Mouse (Mus musculus) MEL (cell line): ENCODE data around the gene Ccdc122. TPM values are rescaled to one million over a fixed set of nuclear protein-coding genes. Genes with fewer than 3 reads are reported as not detected.

Experiments
- DNase-seq: peaks from one replicate; pipeline ENCODE4 v3.0.0; 2011; ENCODE audit warnings: low read depth, low spot score
- H3K27ac ChIP-seq: 2 replicates; pipeline ENCODE4 v1.5.1; 2012; ENCODE audit warnings: low read depth, mild to moderate bottlenecking, control low read depth, low read length, moderate library complexity; ENCODE audit not compliant: control insufficient read depth
- H3K27me3 ChIP-seq, 2 experiments: fragments of 150-350 bp in 1 of 2; sonication (generic) in 1 of 2; 2 replicates each; pipeline ENCODE4 v1.6.1; 2012; ENCODE audit warnings: low read length in 2 of 2, mild to moderate bottlenecking in 2 of 2, improper control_type of control experiment in 1 of 2, moderate library complexity in 1 of 2; ENCODE audit not compliant: insufficient read depth in 2 of 2, control insufficient read depth in 1 of 2
- H3K36me3 ChIP-seq, 2 experiments: 2 replicates each; pipeline ENCODE4 v1.6.1; 2012 to 2014; ENCODE audit warnings: low read length in 2 of 2, improper control_type of control experiment in 1 of 2, inconsistent platforms in 1 of 2, mild to moderate bottlenecking in 1 of 2; ENCODE audit not compliant: insufficient read depth in 2 of 2, control insufficient read depth in 1 of 2
- H3K4me1 ChIP-seq, 2 experiments: fragments of 150-350 bp in 1 of 2; sonication (generic) in 1 of 2; 2 replicates each; pipeline ENCODE4 v1.6.1; 2012; ENCODE audit warnings: low read length in 2 of 2, improper control_type of control experiment in 1 of 2, mild to moderate bottlenecking in 1 of 2; ENCODE audit not compliant: insufficient read depth in 2 of 2, control insufficient read depth in 1 of 2
- H3K4me3 ChIP-seq, 2 experiments: fragments of 150-350 bp in 1 of 2; sonication (generic) in 1 of 2; 2 replicates each; pipeline ENCODE4 v1.5.1; 2012; ENCODE audit warnings: low read depth in 2 of 2, low read length in 2 of 2, mild to moderate bottlenecking in 2 of 2, moderate library complexity in 2 of 2, control low read depth in 1 of 2, improper control_type of control experiment in 1 of 2; ENCODE audit not compliant: control insufficient read depth in 1 of 2, insufficient read depth in 1 of 2
- H3K79me2 ChIP-seq: 2 replicates; pipeline ENCODE4 v1.6.1; 2012; ENCODE audit warnings: mild to moderate bottlenecking, low read length, moderate library complexity; ENCODE audit not compliant: control insufficient read depth, poor library complexity, insufficient read depth
- H3K9ac ChIP-seq: 2 replicates; pipeline ENCODE4 v1.6.1; 2012; ENCODE audit warnings: low read depth, mild to moderate bottlenecking, control low read depth, low read length, moderate library complexity; ENCODE audit not compliant: control insufficient read depth, poor library complexity, severe bottlenecking
- H3K9me3 ChIP-seq: fragments of 150-350 bp; sonication (generic); replicated peaks from 2 replicates; pipeline ENCODE4 v1.6.1; 2012; ENCODE audit warnings: mild to moderate bottlenecking, low read length, improper control_type of control experiment, moderate library complexity; ENCODE audit not compliant: insufficient read depth
- BHLHE40 ChIP-seq: IDR thresholded peaks from 2 replicates; pipeline ENCODE4 v1.6.1; 2012; ENCODE audit warnings: low read depth, mild to moderate bottlenecking, inconsistent platforms, low read length, improper control_type of control experiment, borderline replicate concordance
- CHD1 ChIP-seq: IDR thresholded peaks from 2 replicates; pipeline ENCODE4 v1.6.1; 2012; ENCODE audit warnings: low read depth, mild to moderate bottlenecking, inconsistent platforms, low read length, improper control_type of control experiment
- CHD2 ChIP-seq: IDR thresholded peaks from 2 replicates; pipeline ENCODE4 v1.6.1; 2011; ENCODE audit warnings: low read length, improper control_type of control experiment
- ELF1 ChIP-seq: IDR thresholded peaks from 2 replicates; pipeline ENCODE4 v1.6.1; 2014; ENCODE audit warnings: low read depth, mild to moderate bottlenecking, inconsistent platforms, low read length, improper control_type of control experiment, moderate library complexity
- GABPA ChIP-seq: IDR thresholded peaks from 2 replicates; pipeline ENCODE4 v1.6.1; 2012; ENCODE audit warnings: low read depth, mild to moderate bottlenecking, inconsistent platforms, low read length, improper control_type of control experiment, moderate library complexity
- GATA1 ChIP-seq: IDR thresholded peaks from 2 replicates; pipeline ENCODE4 v1.6.1; 2011; ENCODE audit warnings: low read depth, low read length, improper control_type of control experiment
- JUND ChIP-seq: IDR thresholded peaks from 2 replicates; pipeline ENCODE4 v1.6.1; 2011; ENCODE audit warnings: low read depth, mild to moderate bottlenecking, improper control_type of control experiment, low read length
- KAT2A ChIP-seq: conservative IDR thresholded peaks from 2 replicates; pipeline ENCODE4 v1.6.1; 2012; ENCODE audit warnings: low read depth, low read length, improper control_type of control experiment, inconsistent platforms
- MAFK ChIP-seq: IDR thresholded peaks from 2 replicates; pipeline ENCODE4 v1.6.1; 2011; ENCODE audit warnings: low read depth, mild to moderate bottlenecking, low read length, improper control_type of control experiment, borderline replicate concordance
- MAX ChIP-seq: IDR thresholded peaks from 2 replicates; pipeline ENCODE4 v1.6.1; 2011; ENCODE audit warnings: low read length, improper control_type of control experiment
- MAZ ChIP-seq: IDR thresholded peaks from 2 replicates; pipeline ENCODE4 v1.6.1; 2012; ENCODE audit warnings: low read depth, mild to moderate bottlenecking, inconsistent platforms, low read length, improper control_type of control experiment
- MEF2A ChIP-seq: IDR thresholded peaks from 2 replicates; pipeline ENCODE4 v1.6.1; 2014; ENCODE audit warnings: low read depth, mild to moderate bottlenecking, inconsistent platforms, low read length, improper control_type of control experiment; ENCODE audit not compliant: poor library complexity, insufficient replicate concordance, severe bottlenecking; ENCODE audit errors: extremely low read depth
- MYC ChIP-seq: IDR thresholded peaks from 2 replicates; pipeline ENCODE4 v1.6.1; 2011; ENCODE audit warnings: low read depth, mild to moderate bottlenecking, low read length, improper control_type of control experiment, moderate library complexity
- POLR2A ChIP-seq, 2 experiments: IDR thresholded peaks; 2 replicates each; pipeline ENCODE4 v1.6.1; 2011 to 2012; ENCODE audit warnings: low read length in 2 of 2, mild to moderate bottlenecking in 2 of 2, control low read depth in 1 of 2, improper control_type of control experiment in 1 of 2, low read depth in 1 of 2, moderate library complexity in 1 of 2; ENCODE audit not compliant: control insufficient read depth in 1 of 2, insufficient read depth in 1 of 2, poor library complexity in 1 of 2
- POLR2AphosphoS2 ChIP-seq: IDR thresholded peaks from 2 replicates; pipeline ENCODE4 v1.6.1; 2011; ENCODE audit warnings: low read length, improper control_type of control experiment
- RAD21 ChIP-seq: IDR thresholded peaks from 2 replicates; pipeline ENCODE4 v1.6.1; 2011; ENCODE audit warnings: mild to moderate bottlenecking, low read depth, low read length, improper control_type of control experiment
- SIN3A ChIP-seq: IDR thresholded peaks from 2 replicates; pipeline ENCODE4 v1.6.1; 2012; ENCODE audit warnings: low read length, improper control_type of control experiment, inconsistent platforms
- SMC3 ChIP-seq: IDR thresholded peaks from 2 replicates; pipeline ENCODE4 v1.6.1; 2011; ENCODE audit warnings: low read depth, low read length, improper control_type of control experiment
- TBP ChIP-seq: IDR thresholded peaks from 2 replicates; pipeline ENCODE4 v1.8.0; 2011; ENCODE audit warnings: low read depth, low read length, improper control_type of control experiment
- UBTF ChIP-seq: IDR thresholded peaks from 2 replicates; pipeline ENCODE4 v1.6.1; 2012; ENCODE audit warnings: low read depth, mild to moderate bottlenecking, inconsistent platforms, low read length, improper control_type of control experiment, moderate library complexity, borderline replicate concordance; ENCODE audit not compliant: insufficient read depth
- USF1 ChIP-seq: IDR thresholded peaks from 2 replicates; pipeline ENCODE4 v1.6.1; 2014; ENCODE audit warnings: low read depth, mild to moderate bottlenecking, inconsistent platforms, low read length, improper control_type of control experiment, moderate library complexity
- ZC3H11A ChIP-seq: IDR thresholded peaks from 2 replicates; pipeline ENCODE4 v1.6.1; 2012; ENCODE audit warnings: low read depth, mild to moderate bottlenecking, inconsistent platforms, low read length, improper control_type of control experiment
- ZMIZ1 ChIP-seq: IDR thresholded peaks from 2 replicates; pipeline ENCODE4 v1.6.1; 2012; ENCODE audit warnings: low read depth, mild to moderate bottlenecking, inconsistent platforms, low read length, improper control_type of control experiment, moderate library complexity
- ZNF384 ChIP-seq: IDR thresholded peaks from 2 replicates; pipeline ENCODE4 v1.6.1; 2012; ENCODE audit warnings: low read depth, mild to moderate bottlenecking, inconsistent platforms, low read length, improper control_type of control experiment
- polyA plus RNA-seq, 2 experiments: library from polyadenylated mRNA; stranded (reverse) in 1 of 2; unstranded in 1 of 2; fragments of >175 nt in 1 of 2; fragments of >200 nt in 1 of 2; gene quantifications; 2 replicates each; pipeline versions ENCODE4 v1.2.1 to v1.2.4; 2012; ENCODE audit warnings: low replicate concordance in 2 of 2, low read depth in 1 of 2; ENCODE audit not compliant: insufficient read length in 2 of 2, insufficient read depth in 1 of 2, missing spikeins in 1 of 2
- total RNA-seq: library from RNA; depleted of rRNA; stranded (reverse); fragments of 300-350 nt; gene quantifications from 2 replicates; pipeline ENCODE4 v1.2.3, GENCODE M21; 2012; rRNA removed

Gene Ccdc122
- total and polyA plus RNA-seq, 3 experiments, result not detected

DNA sequence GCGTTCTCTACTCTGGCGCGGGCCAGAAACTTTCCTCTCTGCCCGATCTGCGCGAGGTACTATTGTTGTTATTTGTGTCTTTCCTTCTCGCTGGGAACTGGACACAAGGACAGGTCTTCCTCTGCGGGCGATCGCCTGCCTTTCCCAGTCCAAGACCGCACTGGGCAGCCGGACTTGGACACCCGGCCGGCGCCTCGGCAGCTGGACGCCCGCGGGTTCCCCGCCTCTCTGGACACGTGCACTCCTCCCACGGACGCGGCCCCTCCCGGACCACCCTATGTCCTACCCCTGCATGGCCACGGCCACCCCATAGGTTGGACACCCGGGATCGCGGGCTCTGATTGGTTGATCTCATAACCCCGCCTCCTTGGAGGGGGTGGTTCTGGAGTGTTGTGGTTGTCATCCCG is 120.9 kb downstream of the Ccdc122 start:
- no peak overlapping the region for H3K4me3 ChIP-seq
- no peaks in the 10 kb centered on the region for H3K27me3 ChIP-seq

DNA sequence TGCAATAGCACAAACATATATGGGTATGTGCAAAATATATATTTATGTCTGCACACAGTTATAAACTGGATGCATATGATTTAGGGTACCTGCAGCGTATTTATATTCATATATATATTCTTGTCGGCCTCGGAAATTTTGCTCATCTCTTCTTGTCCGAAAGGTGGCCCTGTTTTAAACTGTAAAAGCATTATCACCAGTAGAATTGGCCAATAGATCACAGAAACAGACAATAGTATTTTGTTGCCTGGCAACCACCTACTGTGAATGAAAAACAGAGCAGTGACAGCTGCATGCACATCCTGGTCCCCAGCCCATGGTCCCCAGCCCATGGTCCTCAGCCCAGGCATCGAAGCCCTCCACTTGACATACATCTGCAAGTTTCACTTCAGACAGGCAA is 122.8 kb downstream of the Ccdc122 start:
- DNase-seq, result no peak
- Histone ChIP-seq H3K9me3 (no peaks in the 10 kb centered on the region), H3K4me3 (no peak overlapping the region), H3K27ac (no peak overlapping the region), H3K4me1 (no peaks in the 10 kb centered on the region), H3K36me3 (no peaks in the 10 kb centered on the region), H3K9ac (no peak overlapping the region), H3K27me3 (no peaks in the 10 kb centered on the region), H3K79me2 (no peaks in the 10 kb centered on the region)
- no peak for TF ChIP-seq UBTF
- no peak for TF ChIP-seq ZC3H11A
- TF ChIP-seq USF1, result no peak
- no peak for TF ChIP-seq MAZ
- TF ChIP-seq GATA1, result no peak
- TF ChIP-seq GABPA, result no peak
- no peak for TF ChIP-seq SMC3
- TF ChIP-seq JUND, result no peak
- no peak for TF ChIP-seq RAD21
- TF ChIP-seq CHD1, result no peak
- TF ChIP-seq POLR2AphosphoS2, result no peak
- no peak for TF ChIP-seq MEF2A
- no peak for TF ChIP-seq BHLHE40
- no peak for TF ChIP-seq KAT2A
- TF ChIP-seq CHD2, result no peak
- TF ChIP-seq ELF1, result no peak
- TF ChIP-seq MYC, result no peak

More for the DNA sequence above, 120.9 kb downstream of the Ccdc122 start:
- DNase-seq, result no peak
- Histone ChIP-seq H3K36me3 (no peaks in the 10 kb centered on the region), H3K79me2 (no peaks in the 10 kb centered on the region), H3K9me3 (no peaks in the 10 kb centered on the region), H3K27ac (no peak overlapping the region), H3K4me1 (no peaks in the 10 kb centered on the region)
- TF ChIP-seq SIN3A (no peak), POLR2A (IDR thresholded peaks at IDR 0.05; ENCODE audit: control insufficient read depth in 1 of 2, insufficient read depth in 1 of 2, low read depth in 1 of 2, low read length in 2 of 2, poor library complexity in 1 of 2) (no peak), TBP (no peak), USF1 (no peak), MAX (no peak), POLR2AphosphoS2 (no peak), ZMIZ1 (no peak), MAFK (no peak), ZNF384 (no peak), ZC3H11A (no peak)
- TF ChIP-seq, all 39 proteins: peak for 0
- no peak overlapping the region for H3K9ac ChIP-seq

Other genes with a start within 250 kb of the Ccdc122 start
- gene Lacc1, start 132 bp downstream of the Ccdc122 start, total RNA-seq, result not detected in 2 replicates
- not detected for gene Lacc1, start 132 bp downstream of the Ccdc122 start, polyA plus RNA-seq
- not detected in 2 replicates for gene Enox1, start 120.0 kb downstream of the Ccdc122 start, total RNA-seq
- gene Enox1, start 120.0 kb downstream of the Ccdc122 start, polyA plus RNA-seq, result not detected